Mouse (Mus musculus) olfactory bulb, adult 2 months (tissue): ENCODE data around the gene Rarres1.

ENCODE experiments used
- CTCF ChIP-seq: fragments of 200-500 bp; IDR thresholded peaks from 2 replicates; pipeline ENCODE4 v1.5.1; 2012; ENCODE audit warnings: low read depth, mild to moderate bottlenecking, low read length, moderate library complexity; ENCODE audit not compliant: insufficient read depth
- POLR2A ChIP-seq: fragments of 200-500 bp; IDR thresholded peaks from 2 replicates; pipeline ENCODE4 v1.6.1; 2012; ENCODE audit warnings: mild to moderate bottlenecking, low read depth, low read length, moderate library complexity; ENCODE audit not compliant: insufficient read depth

- TF ChIP-seq CTCF (no peak), POLR2A (no peak)
Observed at GRCm38 (mm10) chr3:67466576-67466975, 48.7 kb downstream of the Rarres1 start.
